Mouse (Mus musculus) heart, adult 2 months (tissue): Measurements from ENCODE around the gene Mgp.

ENCODE experiments used
- CTCF ChIP-seq: fragments of 200-600 bp; IDR thresholded peaks from 2 replicates; pipeline ENCODE4 v1.8.1; 2022; ENCODE audit warnings: antibody characterized with exemption, mild to moderate bottlenecking, moderate library complexity
- EP300 ChIP-seq: fragments of 200-500 bp; IDR thresholded peaks from 2 replicates; pipeline ENCODE4 v1.6.1; 2011; ENCODE audit warnings: low read depth, low read length, control low read depth; ENCODE audit not compliant: insufficient read depth
- POLR2A ChIP-seq: fragments of 200-500 bp; IDR thresholded peaks from 2 replicates; pipeline ENCODE4 v1.6.1; 2011; ENCODE audit warnings: mild to moderate bottlenecking, low read depth, low read length, control low read depth; ENCODE audit not compliant: insufficient read depth

DNA sequence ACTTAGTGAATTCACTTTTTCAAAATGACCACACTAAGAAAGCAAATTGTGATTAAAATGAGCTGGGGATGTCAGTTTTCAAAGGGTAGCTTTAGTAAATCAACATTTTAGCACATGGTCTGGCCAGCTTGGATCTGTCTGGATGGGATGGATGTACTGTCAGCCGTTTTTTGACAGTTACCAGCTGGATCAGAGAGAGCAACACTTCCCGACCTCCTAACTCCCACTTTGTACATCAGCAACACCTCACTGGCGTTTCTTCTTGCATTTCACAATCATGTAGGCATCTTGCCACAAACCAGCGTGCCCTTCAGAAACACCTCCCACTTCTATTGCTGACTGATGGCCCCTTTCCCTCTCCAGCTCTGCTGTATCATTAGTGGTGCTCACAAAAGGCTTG, 22.6 kb upstream of the Mgp start:
- TF ChIP-seq CTCF (no peak), POLR2A (no peak), EP300 (peak; percentile 84; the same call in 1 of the 2 replicates)
